Mouse (Mus musculus) CH12.LX (cell line): ENCODE data around the gene Cttnbp2.

ENCODE experiments used
- CTCF ChIP-seq, 2 experiments: IDR thresholded peaks in 1 of 2; conservative IDR thresholded peaks in 1 of 2; 2 replicates each; pipeline ENCODE4 v1.5.1; 2011 to 2012; ENCODE audit warnings: low read depth in 2 of 2, low read length in 2 of 2, improper control_type of control experiment in 1 of 2, inconsistent platforms in 1 of 2, mild to moderate bottlenecking in 1 of 2, moderate library complexity in 1 of 2
- MXI1 ChIP-seq: IDR thresholded peaks from 2 replicates; pipeline ENCODE4 v1.6.1; 2011; ENCODE audit warnings: mild to moderate bottlenecking, low read depth, low read length, improper control_type of control experiment
- SIN3A ChIP-seq: IDR thresholded peaks from 2 replicates; pipeline ENCODE4 v1.6.1; 2012; ENCODE audit warnings: low read length, improper control_type of control experiment, inconsistent platforms
- ZMIZ1 ChIP-seq: IDR thresholded peaks from 2 replicates; pipeline ENCODE4 v1.6.1; 2012; ENCODE audit warnings: low read depth, mild to moderate bottlenecking, inconsistent platforms, low read length, improper control_type of control experiment

GRCm38 (mm10) chr6:18434355-18434754, 80.3 kb downstream of the Cttnbp2 start:
- no peak for TF ChIP-seq ZMIZ1
- no peak for TF ChIP-seq CTCF (conservative IDR thresholded peaks at IDR 0.05 in 1 of 2, IDR thresholded peaks at IDR 0.05 in 1 of 2; ENCODE audit: low read depth in 2 of 2, low read length in 2 of 2)
- TF ChIP-seq SIN3A, result no peak
- TF ChIP-seq MXI1, result no peak
